Mouse (Mus musculus) hindbrain, embryonic 14.5 days (tissue): ENCODE measurements at regions not wholly inside any gene's neighbourhood (a gene's known extent, or its start where the extent isn't known, plus 50 kb on each side); places are given as distances from the start of the nearest gene placed in this dataset.

Experiments used
- ATAC-seq: fragments of 200-750 bp; cut with Nextera tagmentation; 2 replicates; pipeline ENCODE4 v1.8.0; 2017; ENCODE audit warnings: moderate number of reproducible peaks, mild to moderate bottlenecking, moderate TSS enrichment, moderate library complexity; ENCODE audit not compliant: low FRiP score
- DNase-seq: peaks from one replicate; pipeline ENCODE4 v3.0.0-alpha.2; 2015; ENCODE audit warnings: low spot score
- H3K27ac ChIP-seq: fragments of 300-500 bp; sonication (generic); 2 replicates; pipeline ENCODE4 v1.5.1; 2014; ENCODE audit warnings: mild to moderate bottlenecking, moderate library complexity
- H3K27me3 ChIP-seq: fragments of 300-500 bp; sonication (generic); 2 replicates; pipeline ENCODE4 v1.6.1; 2014; ENCODE audit warnings: mild to moderate bottlenecking, low read length, mixed read lengths; ENCODE audit not compliant: control insufficient read depth, insufficient read depth
- H3K36me3 ChIP-seq: fragments of 300-500 bp; sonication (generic); replicated peaks from 2 replicates; pipeline ENCODE4 v1.6.1; 2014; ENCODE audit not compliant: control insufficient read depth, insufficient read depth
- H3K4me1 ChIP-seq: fragments of 300-500 bp; sonication (generic); replicated peaks from 2 replicates; pipeline ENCODE4 v1.6.1; 2014; ENCODE audit warnings: antibody characterized with exemption, low read length, mixed read lengths; ENCODE audit not compliant: control insufficient read depth, insufficient read depth
- H3K4me2 ChIP-seq: fragments of 300-500 bp; sonication (generic); replicated peaks from 2 replicates; pipeline ENCODE4 v1.6.1; 2014; ENCODE audit warnings: mild to moderate bottlenecking, moderate library complexity
- H3K4me3 ChIP-seq: fragments of 300-500 bp; sonication (generic); replicated peaks from 2 replicates; pipeline ENCODE4 v1.5.1; 2014; ENCODE audit warnings: mild to moderate bottlenecking, low read length
- H3K9ac ChIP-seq: fragments of 300-500 bp; sonication (generic); 2 replicates; pipeline ENCODE4 v1.6.1; 2014
- H3K9me3 ChIP-seq: fragments of 300-500 bp; sonication (generic); 2 replicates; pipeline ENCODE4 v1.6.1; 2016; ENCODE audit warnings: low read length; ENCODE audit not compliant: control insufficient read depth
- WGBS: fragments of 180-500 bp; shearing (Covaris S2); extraction: QIAGEN DNeasy Blood & Tissue Kit; methylation state at CpG from one replicate; pipeline ENCODE4 v1.1.7; 2014; 5-methylcytosine and 5-hydroxymethylcytosine counted together

GRCm38 (mm10) chr12:39715120-39715519 lies 322.7 kb downstream of the Arl4a start:
- no peaks in the 10 kb centered on the region for H3K36me3 ChIP-seq
- H3K27ac ChIP-seq: peak overlapping the region; percentile 17; the same call in 1 of the 2 replicates
- H3K4me3 ChIP-seq: no peak overlapping the region
- peak; percentile 59 for DNase-seq
- ATAC-seq: 0 out of 2 replicates have a peak, but pooled peaks have one; percentile 48
- no peak overlapping the region for H3K4me2 ChIP-seq
- WGBS: 20% methylated on average over 4 of the region's 4 CpGs
- H3K9ac ChIP-seq: no peak overlapping the region
- no peaks in the 10 kb centered on the region for H3K27me3 ChIP-seq
- peaks cover 7% of the 10 kb centered on the region for H3K4me1 ChIP-seq
- no peaks in the 10 kb centered on the region for H3K9me3 ChIP-seq

DNA sequence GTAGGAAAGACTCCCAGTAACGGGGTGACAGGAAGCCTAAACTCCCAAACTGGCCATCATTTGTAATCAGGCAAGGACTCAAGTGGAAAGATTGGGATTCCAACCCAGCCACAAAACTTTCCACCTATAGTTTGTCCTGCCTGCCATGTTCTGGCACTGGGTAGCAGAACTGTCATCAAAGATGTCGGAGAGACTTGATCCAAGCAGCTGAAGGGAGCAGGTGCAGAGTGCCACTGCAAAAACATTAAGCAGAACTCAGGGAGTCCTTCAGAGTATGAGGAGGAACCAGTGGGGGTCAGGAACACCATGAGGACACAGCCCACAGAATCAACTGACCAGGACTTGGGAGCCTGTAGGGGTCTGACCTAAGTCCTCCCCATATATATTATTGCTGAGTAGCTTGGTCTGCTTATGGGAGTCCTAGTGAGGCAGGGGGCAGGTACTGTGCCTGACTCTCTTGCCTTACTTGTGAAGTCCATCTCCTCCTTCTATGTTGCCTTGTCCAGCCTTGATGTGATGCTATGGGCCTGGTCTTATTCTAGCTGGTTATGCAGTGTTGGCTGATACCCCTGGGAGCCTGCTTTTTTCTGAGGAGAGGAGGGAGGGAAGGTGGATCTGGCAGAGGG lies 323.5 kb downstream of the Arl4a start:
- DNase-seq (no peak), ATAC-seq (0 out of 2 replicates have a peak, but pooled peaks have one; percentile 43)
- Histone ChIP-seq H3K4me1 (peaks cover 7% of the 10 kb centered on the region), H3K9ac (no peak overlapping the region), H3K4me3 (no peak overlapping the region), H3K27ac (0 out of 2 replicates have a peak overlapping the region, but pooled peaks have one; percentile 20), H3K9me3 (no peaks in the 10 kb centered on the region), H3K36me3 (no peaks in the 10 kb centered on the region), H3K27me3 (no peaks in the 10 kb centered on the region), H3K4me2 (no peak overlapping the region)
- 94% methylated on average over 2 of the region's 2 CpGs for WGBS

GRCm38 (mm10) chr12:39711807-39712206 lies 326.0 kb downstream of the Arl4a start:
- Histone ChIP-seq H3K27ac (no peak overlapping the region), H3K36me3 (no peaks in the 10 kb centered on the region), H3K27me3 (no peaks in the 10 kb centered on the region), H3K4me2 (no peak overlapping the region), H3K4me1 (peaks cover 7% of the 10 kb centered on the region), H3K4me3 (no peak overlapping the region), H3K9ac (no peak overlapping the region), H3K9me3 (no peaks in the 10 kb centered on the region)
- no peak for ATAC-seq
- DNase-seq: no peak
- WGBS: 89% methylated on average over 1 of the region's 1 CpGs

DNA sequence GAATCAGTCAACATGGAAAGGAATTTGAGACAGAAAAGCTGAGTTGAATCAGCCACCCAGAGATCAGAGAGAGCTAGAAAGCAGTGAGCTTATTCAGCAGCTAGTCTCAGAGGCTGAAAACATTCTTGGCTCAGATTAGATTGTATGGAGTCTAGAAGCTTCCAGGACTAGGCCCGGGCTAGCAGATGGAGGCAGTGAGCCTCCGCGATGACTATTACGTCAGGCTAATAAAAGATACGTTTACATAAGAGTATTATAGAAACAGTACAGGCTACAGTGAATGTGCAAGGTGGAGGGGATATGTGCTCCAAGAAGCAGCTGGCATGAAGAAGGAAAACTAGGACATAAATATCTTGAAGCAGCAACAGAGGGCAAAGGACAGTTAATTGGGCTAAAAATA lies 328.0 kb downstream of the Arl4a start:
- H3K4me1 ChIP-seq: peaks cover 4% of the 10 kb centered on the region; the same call in 1 of the 2 replicates
- no peaks in the 10 kb centered on the region for H3K27me3 ChIP-seq
- no peak overlapping the region for H3K4me3 ChIP-seq
- H3K4me2 ChIP-seq: no peak overlapping the region
- H3K27ac ChIP-seq: no peak overlapping the region
- H3K9ac ChIP-seq: no peak overlapping the region
- DNase-seq (no peak), ATAC-seq (no peak)
- no peaks in the 10 kb centered on the region for H3K36me3 ChIP-seq
- 88% methylated on average over 5 of the region's 5 CpGs for WGBS
- no peaks in the 10 kb centered on the region for H3K9me3 ChIP-seq

GRCm38 (mm10) chr12:39697182-39697581 lies 340.6 kb downstream of the Arl4a start:
- Histone ChIP-seq H3K9ac (no peak overlapping the region), H3K9me3 (no peaks in the 10 kb centered on the region), H3K36me3 (no peaks in the 10 kb centered on the region), H3K4me1 (no peaks in the 10 kb centered on the region), H3K27me3 (no peaks in the 10 kb centered on the region), H3K4me2 (no peak overlapping the region), H3K27ac (no peak overlapping the region), H3K4me3 (no peak overlapping the region)
- ATAC-seq: no peak
- WGBS: 78% methylated on average over 3 of the region's 3 CpGs
- no peak for DNase-seq

- Histone ChIP-seq H3K4me2 (no peak overlapping the region), H3K27ac (no peak overlapping the region), H3K27me3 (no peaks in the 10 kb centered on the region), H3K4me3 (no peak overlapping the region), H3K9ac (no peak overlapping the region), H3K4me1 (no peaks in the 10 kb centered on the region), H3K9me3 (no peaks in the 10 kb centered on the region), H3K36me3 (no peaks in the 10 kb centered on the region)
- DNase-seq (no peak), ATAC-seq (no peak)
- 87% methylated on average over 1 of the region's 1 CpGs for WGBS
These were observed 342.5 kb downstream of the Arl4a start for GRCm38 (mm10) chr12:39695322-39695721.

- 0 out of 2 replicates have a peak overlapping the region, but pooled peaks have one; percentile 14 for H3K27ac ChIP-seq
- WGBS: 36% methylated on average over 2 of the region's 2 CpGs
These were observed 345.8 kb downstream of the Arl4a start for GRCm38 (mm10) chr12:39692043-39692442.

GRCm38 (mm10) chr12:39685399-39685798 lies 352.4 kb downstream of the Arl4a start:
- no peak for ATAC-seq
- H3K9me3 ChIP-seq: no peaks in the 10 kb centered on the region
- no peaks in the 10 kb centered on the region for H3K27me3 ChIP-seq
- no peaks in the 10 kb centered on the region for H3K36me3 ChIP-seq
- no peak overlapping the region for H3K9ac ChIP-seq
- H3K4me1 ChIP-seq: no peaks in the 10 kb centered on the region
- DNase-seq: no peak
- H3K27ac ChIP-seq: no peak overlapping the region
- H3K4me2 ChIP-seq: no peak overlapping the region
- H3K4me3 ChIP-seq: no peak overlapping the region

More at GRCm38 (mm10) chr12:39692043-39692442, 345.8 kb downstream of the Arl4a start:
- no peaks in the 10 kb centered on the region for H3K27me3 ChIP-seq
- no peaks in the 10 kb centered on the region for H3K4me1 ChIP-seq
- no peaks in the 10 kb centered on the region for H3K9me3 ChIP-seq
- no peaks in the 10 kb centered on the region for H3K36me3 ChIP-seq
- DNase-seq (no peak), ATAC-seq (no peak)
- no peak overlapping the region for H3K9ac ChIP-seq
- no peak overlapping the region for H3K4me3 ChIP-seq
- H3K4me2 ChIP-seq: no peak overlapping the region

DNA sequence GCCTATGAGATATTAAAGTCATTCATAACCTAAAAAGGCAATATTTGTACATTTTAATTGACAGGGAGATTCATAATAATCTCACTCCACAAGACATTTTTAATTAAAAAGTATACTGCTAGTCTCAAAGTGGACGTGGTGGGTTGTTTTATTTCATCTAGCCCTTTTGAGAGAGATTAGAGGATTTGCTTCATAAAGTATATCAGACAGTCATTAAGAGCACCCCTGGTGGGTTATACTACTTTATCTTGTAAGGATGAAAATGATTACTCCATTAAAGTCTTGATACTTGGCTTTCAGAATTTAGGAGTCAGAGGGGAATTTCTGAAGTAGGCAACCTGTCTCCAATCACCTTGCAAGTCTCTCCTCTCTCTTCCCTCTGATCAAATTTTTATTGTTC lies 355.7 kb downstream of the Arl4a start:
- Histone ChIP-seq H3K9me3 (no peaks in the 10 kb centered on the region), H3K4me3 (no peak overlapping the region), H3K9ac (no peak overlapping the region), H3K4me2 (no peak overlapping the region), H3K36me3 (no peaks in the 10 kb centered on the region), H3K27ac (no peak overlapping the region), H3K4me1 (no peaks in the 10 kb centered on the region), H3K27me3 (no peaks in the 10 kb centered on the region)
- ATAC-seq (no peak; the same call in 1 of the 2 replicates), DNase-seq (no peak)
- WGBS: 65% methylated on average over 1 of the region's 1 CpGs

DNA sequence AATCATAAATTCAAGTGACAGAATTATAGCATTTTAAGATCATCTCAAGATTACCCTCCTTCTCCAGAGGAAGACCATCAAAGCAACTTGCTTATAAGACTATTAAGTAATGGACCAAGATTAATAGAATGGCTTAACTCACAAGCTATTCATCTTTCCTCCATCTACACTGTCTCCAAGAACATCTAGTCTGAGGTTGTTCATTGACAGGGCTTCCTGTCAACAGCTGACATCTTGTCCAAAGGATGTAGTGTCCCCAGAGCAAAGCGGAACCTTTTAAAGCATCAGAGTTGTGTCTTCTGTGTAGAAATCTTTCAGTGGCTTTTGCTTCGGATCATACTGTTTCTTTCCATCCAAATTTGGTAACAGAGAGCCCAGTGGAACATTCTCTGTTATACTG lies 362.2 kb downstream of the Arl4a start:
- Histone ChIP-seq H3K27me3 (no peaks in the 10 kb centered on the region), H3K27ac (no peak overlapping the region), H3K4me1 (no peaks in the 10 kb centered on the region), H3K9me3 (no peaks in the 10 kb centered on the region), H3K4me3 (no peak overlapping the region), H3K4me2 (no peak overlapping the region), H3K9ac (no peak overlapping the region), H3K36me3 (no peaks in the 10 kb centered on the region)
- ATAC-seq: no peak
- no peak for DNase-seq
- WGBS: 89% methylated on average over 2 of the region's 2 CpGs
